Mouse (Mus musculus) retina, adult 2 months (tissue): ENCODE measurements around the gene Cdkn2c.
A peak's percentile ranks its signal among the peaks of the same experiment; 100 is the strongest.
"Not testable (repeated sequence)": the region's sequence is repeated elsewhere in the genome, so short reads cannot be mapped to it uniquely, and the experiment has no call there.

ENCODE experiments used
- DNase-seq: peaks from one replicate; pipeline ENCODE4 v3.0.0-alpha.2; 2012; ENCODE audit warnings: low read depth, low spot score

Cdkn2c gene

GRCm38 (mm10) chr4:109666461-109667269 lies at the start of gene Cdkn2c:
Cdkn2c (minus strand) TSS chr4:109667189.
- DNase-seq = peak; percentile 69

- no peak for DNase-seq
These were observed 38.4 kb upstream of the Cdkn2c start for GRCm38 (mm10) chr4:109705349-109705748.

GRCm38 (mm10) chr4:109703568-109703967 lies 36.6 kb upstream of the Cdkn2c start:
- DNase-seq = peak; percentile 6

GRCm38 (mm10) chr4:109700727-109701126 lies 33.7 kb upstream of the Cdkn2c start:
- DNase-seq = not testable (repeated sequence)

GRCm38 (mm10) chr4:109692674-109693073 lies 25.7 kb upstream of the Cdkn2c start:
- DNase-seq = no peak

- peak; percentile 37 for DNase-seq
These were observed 16.6 kb upstream of the Cdkn2c start for GRCm38 (mm10) chr4:109683561-109683960.

GRCm38 (mm10) chr4:109677221-109677620 lies 10.2 kb upstream of the Cdkn2c start:
- no peak for DNase-seq

GRCm38 (mm10) chr4:109676218-109677215 lies 9.5 kb upstream of the Cdkn2c start, which contains the start of gene Faf1:
Faf1 (plus strand) TSS chr4:109676588.
- peak; percentile 91 for DNase-seq

GRCm38 (mm10) chr4:109674097-109674496 lies 7.1 kb upstream of the Cdkn2c start:
- no peak for DNase-seq

- no peak for DNase-seq
These were observed 5.0 kb upstream of the Cdkn2c start for GRCm38 (mm10) chr4:109671941-109672340.

GRCm38 (mm10) chr4:109670213-109670612 lies 3.2 kb upstream of the Cdkn2c start:
- DNase-seq = no peak

GRCm38 (mm10) chr4:109667518-109667917 lies 529 bp upstream of the Cdkn2c start:
- no peak for DNase-seq

- DNase-seq = no peak
These were observed 968 bp downstream of the Cdkn2c start for GRCm38 (mm10) chr4:109665982-109666460.

GRCm38 (mm10) chr4:109665101-109665981 lies 1.6 kb downstream of the Cdkn2c start:
- DNase-seq = peak; percentile 42

- DNase-seq = no peak
These were observed 2.9 kb downstream of the Cdkn2c start for GRCm38 (mm10) chr4:109664091-109664490.

GRCm38 (mm10) chr4:109662271-109662670 lies 4.7 kb downstream of the Cdkn2c start:
- no peak for DNase-seq

- no peak for DNase-seq
These were observed 5.8 kb downstream of the Cdkn2c start for GRCm38 (mm10) chr4:109661183-109661582.

- DNase-seq = no peak
These were observed 6.4 kb downstream of the Cdkn2c start for GRCm38 (mm10) chr4:109660568-109660967.

- no peak for DNase-seq
These were observed 7.4 kb downstream of the Cdkn2c start for GRCm38 (mm10) chr4:109659571-109659970.

GRCm38 (mm10) chr4:109658826-109659225 lies 8.2 kb downstream of the Cdkn2c start:
- DNase-seq = no peak
